Mouse (Mus musculus): ENCODE measurements at regions not wholly inside any gene's neighbourhood (a gene's known extent, or its start where the extent isn't known, plus 50 kb on each side); places are given as distances from the start of the nearest gene placed in this dataset.

GRCm38 (mm10) chr16:79279006-79279405 lies 188.1 kb upstream of the Tmprss15 start:
- Histone ChIP-seq H3K27ac (ENCODE audit: control insufficient read depth, insufficient read depth, low read length) (no peak overlapping the region), H3K27me3 (ENCODE audit: control insufficient read depth, insufficient read depth, low read length) (no peaks in the 10 kb centered on the region), H3K36me3 (ENCODE audit: control insufficient read depth, insufficient read depth, low read length) (no peaks in the 10 kb centered on the region), H3K4me1 (replicated peaks; ENCODE audit: control insufficient read depth, insufficient read depth, low read length) (no peaks in the 10 kb centered on the region), H3K4me3 (ENCODE audit: control insufficient read depth, insufficient read depth, low read length) (no peak overlapping the region)
- 93% methylated on average over 2 of the region's 2 CpGs for WGBS
- TF ChIP-seq CTCF (IDR thresholded peaks at IDR 0.05; ENCODE audit: borderline replicate concordance, control insufficient read depth, extremely low read depth, insufficient read depth, low read length, poor library complexity), result no peak
- no peak for TF ChIP-seq POLR2A (IDR thresholded peaks at IDR 0.05; ENCODE audit: control insufficient read depth, extremely low read depth, insufficient read depth, low read length, poor library complexity)
- no peak for DNase-seq

- DNase-seq, result no peak
- TF ChIP-seq CTCF (IDR thresholded peaks at IDR 0.05; ENCODE audit: borderline replicate concordance, control insufficient read depth, extremely low read depth, insufficient read depth, low read length, poor library complexity) (no peak), POLR2A (IDR thresholded peaks at IDR 0.05; ENCODE audit: control insufficient read depth, extremely low read depth, insufficient read depth, low read length, poor library complexity) (no peak)
- WGBS, result 91% methylated on average over 1 of the region's 1 CpGs
- Histone ChIP-seq H3K4me1 (replicated peaks; ENCODE audit: control insufficient read depth, insufficient read depth, low read length) (no peaks in the 10 kb centered on the region), H3K36me3 (ENCODE audit: control insufficient read depth, insufficient read depth, low read length) (no peaks in the 10 kb centered on the region), H3K27ac (ENCODE audit: control insufficient read depth, insufficient read depth, low read length) (no peak overlapping the region), H3K27me3 (ENCODE audit: control insufficient read depth, insufficient read depth, low read length) (no peaks in the 10 kb centered on the region), H3K4me3 (ENCODE audit: control insufficient read depth, insufficient read depth, low read length) (no peak overlapping the region)
These were observed 165.6 kb upstream of the Tmprss15 start for GRCm38 (mm10) chr16:79256525-79256924.

DNA sequence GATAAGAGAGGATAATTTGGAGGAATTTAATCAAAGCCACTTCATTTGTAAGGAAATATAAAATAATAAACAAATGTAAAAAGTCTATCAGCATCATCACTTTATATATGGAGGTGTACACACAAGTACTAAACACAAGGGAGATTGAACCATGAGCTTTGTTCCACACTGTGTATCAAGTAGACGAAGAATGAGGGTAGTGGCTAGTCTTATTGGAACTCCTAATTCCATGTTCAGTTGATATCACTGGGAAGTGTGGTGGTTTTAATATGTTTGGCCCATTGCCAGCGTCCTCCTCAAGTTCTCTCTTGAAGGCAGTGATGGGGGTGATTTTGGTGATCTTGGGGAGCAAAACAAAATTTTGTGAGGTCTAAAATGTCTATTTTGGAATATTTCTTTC lies 165.2 kb upstream of the Tmprss15 start:
- 71% methylated on average over 2 of the region's 2 CpGs for WGBS
- H3K27me3 ChIP-seq (ENCODE audit: control insufficient read depth, insufficient read depth, low read length), result no peaks in the 10 kb centered on the region
- H3K36me3 ChIP-seq (ENCODE audit: control insufficient read depth, insufficient read depth, low read length), result no peaks in the 10 kb centered on the region
- TF ChIP-seq CTCF (IDR thresholded peaks at IDR 0.05; ENCODE audit: borderline replicate concordance, control insufficient read depth, extremely low read depth, insufficient read depth, low read length, poor library complexity) (no peak), POLR2A (IDR thresholded peaks at IDR 0.05; ENCODE audit: control insufficient read depth, extremely low read depth, insufficient read depth, low read length, poor library complexity) (no peak)
- H3K4me3 ChIP-seq (ENCODE audit: control insufficient read depth, insufficient read depth, low read length), result no peak overlapping the region
- H3K4me1 ChIP-seq (replicated peaks; ENCODE audit: control insufficient read depth, insufficient read depth, low read length), result no peaks in the 10 kb centered on the region
- H3K27ac ChIP-seq (ENCODE audit: control insufficient read depth, insufficient read depth, low read length), result no peak overlapping the region
- no peak for DNase-seq

- Histone ChIP-seq H3K36me3 (ENCODE audit: control insufficient read depth, insufficient read depth, low read length) (no peaks in the 10 kb centered on the region), H3K27me3 (ENCODE audit: control insufficient read depth, insufficient read depth, low read length) (no peaks in the 10 kb centered on the region), H3K4me1 (replicated peaks; ENCODE audit: control insufficient read depth, insufficient read depth, low read length) (no peaks in the 10 kb centered on the region), H3K27ac (ENCODE audit: control insufficient read depth, insufficient read depth, low read length) (no peak overlapping the region), H3K4me3 (ENCODE audit: control insufficient read depth, insufficient read depth, low read length) (no peak overlapping the region)
- 76% methylated on average over 3 of the region's 3 CpGs for WGBS
- no peak for DNase-seq
- TF ChIP-seq POLR2A (IDR thresholded peaks at IDR 0.05; ENCODE audit: control insufficient read depth, extremely low read depth, insufficient read depth, low read length, poor library complexity), result no peak
- no peak for TF ChIP-seq CTCF (IDR thresholded peaks at IDR 0.05; ENCODE audit: borderline replicate concordance, control insufficient read depth, extremely low read depth, insufficient read depth, low read length, poor library complexity)
These were observed 150.1 kb upstream of the Tmprss15 start for GRCm38 (mm10) chr16:79240857-79241491.

DNA sequence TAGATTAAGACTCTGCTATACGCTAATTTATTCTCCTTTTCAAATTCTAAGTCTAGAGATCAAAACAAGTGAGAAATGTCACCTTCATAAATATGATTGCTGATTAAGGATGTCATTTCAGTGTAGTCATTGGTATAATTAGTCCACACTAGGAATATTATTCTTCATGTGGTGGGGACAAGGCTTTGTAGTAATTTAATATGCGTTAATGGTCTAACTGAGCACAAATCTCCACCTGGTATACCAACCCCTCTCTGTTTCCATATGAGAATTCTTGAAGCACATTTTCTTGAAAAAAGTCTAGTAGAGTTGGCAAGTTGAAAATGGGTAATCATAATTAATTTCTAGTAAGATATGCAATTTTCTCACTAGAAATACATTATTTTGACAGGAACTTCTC lies 149.3 kb upstream of the Tmprss15 start:
- WGBS, result 89% methylated on average over 2 of the region's 2 CpGs
- H3K4me3 ChIP-seq (ENCODE audit: control insufficient read depth, insufficient read depth, low read length), result no peak overlapping the region
- no peak for DNase-seq
- TF ChIP-seq POLR2A (IDR thresholded peaks at IDR 0.05; ENCODE audit: control insufficient read depth, extremely low read depth, insufficient read depth, low read length, poor library complexity) (no peak), CTCF (IDR thresholded peaks at IDR 0.05; ENCODE audit: borderline replicate concordance, control insufficient read depth, extremely low read depth, insufficient read depth, low read length, poor library complexity) (no peak)
- H3K4me1 ChIP-seq (replicated peaks; ENCODE audit: control insufficient read depth, insufficient read depth, low read length), result no peaks in the 10 kb centered on the region
- H3K27me3 ChIP-seq (ENCODE audit: control insufficient read depth, insufficient read depth, low read length), result no peaks in the 10 kb centered on the region
- no peaks in the 10 kb centered on the region for H3K36me3 ChIP-seq (ENCODE audit: control insufficient read depth, insufficient read depth, low read length)
- H3K27ac ChIP-seq (ENCODE audit: control insufficient read depth, insufficient read depth, low read length), result no peak overlapping the region

GRCm38 (mm10) chr16:79191196-79191595 lies 100.3 kb upstream of the Tmprss15 start:
- no peak for DNase-seq
- TF ChIP-seq POLR2A (IDR thresholded peaks at IDR 0.05; ENCODE audit: control insufficient read depth, extremely low read depth, insufficient read depth, low read length, poor library complexity) (no peak), CTCF (IDR thresholded peaks at IDR 0.05; ENCODE audit: borderline replicate concordance, control insufficient read depth, extremely low read depth, insufficient read depth, low read length, poor library complexity) (no peak)
- no peaks in the 10 kb centered on the region for H3K4me1 ChIP-seq (replicated peaks; ENCODE audit: control insufficient read depth, insufficient read depth, low read length)

GRCm38 (mm10) chr16:79186471-79186870 lies 95.6 kb upstream of the Tmprss15 start:
- 46% methylated on average over 1 of the region's 1 CpGs for WGBS
- Histone ChIP-seq H3K4me3 (ENCODE audit: control insufficient read depth, insufficient read depth, low read length) (no peak overlapping the region), H3K36me3 (ENCODE audit: control insufficient read depth, insufficient read depth, low read length) (no peaks in the 10 kb centered on the region), H3K27ac (ENCODE audit: control insufficient read depth, insufficient read depth, low read length) (no peak overlapping the region), H3K4me1 (replicated peaks; ENCODE audit: control insufficient read depth, insufficient read depth, low read length) (no peaks in the 10 kb centered on the region), H3K27me3 (ENCODE audit: control insufficient read depth, insufficient read depth, low read length) (no peaks in the 10 kb centered on the region)
- no peak for TF ChIP-seq POLR2A (IDR thresholded peaks at IDR 0.05; ENCODE audit: control insufficient read depth, extremely low read depth, insufficient read depth, low read length, poor library complexity)
- TF ChIP-seq CTCF (IDR thresholded peaks at IDR 0.05; ENCODE audit: borderline replicate concordance, control insufficient read depth, extremely low read depth, insufficient read depth, low read length, poor library complexity), result no peak
- DNase-seq, result no peak

More at GRCm38 (mm10) chr16:79191196-79191595, 100.3 kb upstream of the Tmprss15 start:
- no peak overlapping the region for H3K4me3 ChIP-seq (ENCODE audit: control insufficient read depth, insufficient read depth, low read length)
- no peaks in the 10 kb centered on the region for H3K27me3 ChIP-seq (ENCODE audit: control insufficient read depth, insufficient read depth, low read length)
- 86% methylated on average over 7 of the region's 7 CpGs for whole genome bisulfite sequencing
- H3K27ac ChIP-seq (ENCODE audit: control insufficient read depth, insufficient read depth, low read length), result no peak overlapping the region
- no peaks in the 10 kb centered on the region for H3K36me3 ChIP-seq (ENCODE audit: control insufficient read depth, insufficient read depth, low read length)

All from thymus, adult 2 months (tissue).